Mouse (Mus musculus) regulatory T cell (primary cell): ENCODE measurements at regions not wholly inside any gene's neighbourhood (a gene's known extent, or its start where the extent isn't known, plus 50 kb on each side); places are given as distances from the start of the nearest gene placed in this dataset.

Source experiments
- in situ Hi-C: fragments of 300-600 bp; cut with MboI, MseI; formaldehyde crosslinking; loops from one replicate; pipeline ENCODE4 v1.15.1; 2025; ENCODE audit warnings: high pct_unique_total_duplicates

DNA sequence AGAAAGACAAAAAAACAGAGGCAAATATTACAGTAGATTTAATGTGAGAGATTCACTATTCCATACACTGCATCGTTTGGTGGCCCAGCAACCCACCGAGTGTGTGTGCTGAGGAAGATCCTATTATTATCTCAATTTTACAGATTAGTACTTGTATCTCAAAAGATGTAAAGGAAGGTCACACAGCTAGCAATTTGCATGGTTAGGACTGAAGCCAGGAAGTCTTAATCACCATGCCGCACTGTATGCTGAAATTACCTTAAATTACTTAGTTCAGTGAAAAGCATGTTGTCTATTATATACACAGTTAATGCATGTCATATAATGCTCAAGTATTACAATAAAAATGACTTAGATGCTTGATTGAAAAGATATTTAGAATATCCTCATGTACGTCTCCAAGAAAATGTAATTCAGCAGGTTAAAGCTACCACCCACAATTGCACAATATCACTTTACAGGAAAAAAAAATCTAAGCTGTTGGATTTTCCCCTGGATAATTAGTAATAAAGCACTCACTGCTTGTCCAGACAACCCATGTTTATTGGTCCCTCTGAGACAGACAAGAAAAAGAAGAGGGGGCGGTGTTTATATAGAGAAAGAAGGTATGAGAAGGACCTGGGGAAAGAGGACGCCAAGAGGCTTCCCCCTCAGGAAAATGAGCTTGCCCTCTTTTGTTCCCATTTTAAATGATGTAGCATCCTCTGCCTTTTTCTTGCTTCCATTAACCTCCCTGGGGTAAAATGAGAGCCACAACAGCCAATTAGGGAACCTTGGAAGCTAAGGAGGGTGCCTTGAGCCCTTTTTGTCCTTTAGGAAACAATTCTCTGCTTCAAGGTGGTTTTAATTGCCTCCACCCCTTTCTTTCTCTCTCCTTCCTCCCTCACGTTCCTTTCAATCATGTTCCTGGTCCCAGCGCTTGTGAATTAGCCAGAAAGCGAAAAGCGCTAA, 204.6 kb upstream of the Xrcc4 start:
- in situ Hi-C loops = no loop called here

DNA sequence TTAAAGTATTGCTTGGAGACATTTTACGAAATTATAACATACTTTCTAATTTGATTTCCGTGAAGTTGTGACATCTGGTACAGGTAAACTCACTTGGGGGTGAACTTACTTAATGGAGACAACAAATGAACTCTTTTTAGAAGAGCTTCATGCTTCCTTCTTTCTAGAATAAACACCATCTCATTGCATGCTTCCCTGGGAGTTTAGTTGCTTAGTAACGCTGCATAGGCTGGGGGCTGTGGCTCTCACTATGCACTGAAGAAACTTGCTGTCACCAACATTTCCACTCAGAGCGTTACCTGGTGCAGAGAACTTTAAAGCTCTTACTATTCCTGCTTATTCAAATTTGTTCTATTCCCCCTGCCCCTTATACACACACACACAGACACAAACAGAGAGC, 203.5 kb upstream of the Xrcc4 start:
- in situ Hi-C loops = no loop called here

DNA sequence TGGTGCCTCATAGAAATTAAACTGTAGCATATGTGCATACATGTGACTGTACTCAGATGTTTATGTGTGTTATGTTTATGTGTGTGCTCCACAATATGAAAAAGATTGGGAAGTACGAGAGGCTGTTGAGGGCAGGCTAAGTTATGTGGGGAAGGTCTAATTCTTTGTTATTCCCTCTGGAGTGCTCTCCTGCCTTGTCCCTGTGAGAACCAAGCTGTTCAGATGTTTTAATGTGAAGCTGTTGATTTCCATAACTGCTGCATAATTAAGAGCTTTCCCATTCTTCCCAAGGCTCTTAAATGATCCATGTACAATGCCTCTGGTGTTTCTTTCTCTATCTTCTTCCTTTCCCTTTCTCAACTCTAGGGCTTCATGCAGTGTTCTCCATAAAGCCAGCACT, 202.7 kb upstream of the Xrcc4 start:
- in situ Hi-C loops = no loop called here

DNA sequence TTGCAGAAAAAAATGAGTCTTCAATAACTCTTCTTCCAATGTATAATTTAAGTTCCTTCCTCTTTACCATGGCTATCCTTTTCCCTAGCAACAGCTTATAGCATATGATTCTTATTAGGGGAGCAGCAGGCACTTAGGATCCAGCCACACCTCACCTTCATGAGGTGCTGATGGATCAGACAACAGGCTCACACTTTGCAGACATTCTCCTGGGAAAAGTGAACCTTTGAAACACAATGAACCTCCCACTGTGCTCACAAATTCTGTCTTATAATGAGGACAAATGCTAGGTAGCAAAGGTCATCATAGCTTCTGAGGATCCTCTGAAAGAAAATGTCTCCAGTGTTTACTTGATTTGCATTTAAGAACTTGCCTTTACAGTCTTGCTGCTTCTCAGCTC, 191.6 kb upstream of the Xrcc4 start:
- in situ Hi-C loops = no loop called here

DNA sequence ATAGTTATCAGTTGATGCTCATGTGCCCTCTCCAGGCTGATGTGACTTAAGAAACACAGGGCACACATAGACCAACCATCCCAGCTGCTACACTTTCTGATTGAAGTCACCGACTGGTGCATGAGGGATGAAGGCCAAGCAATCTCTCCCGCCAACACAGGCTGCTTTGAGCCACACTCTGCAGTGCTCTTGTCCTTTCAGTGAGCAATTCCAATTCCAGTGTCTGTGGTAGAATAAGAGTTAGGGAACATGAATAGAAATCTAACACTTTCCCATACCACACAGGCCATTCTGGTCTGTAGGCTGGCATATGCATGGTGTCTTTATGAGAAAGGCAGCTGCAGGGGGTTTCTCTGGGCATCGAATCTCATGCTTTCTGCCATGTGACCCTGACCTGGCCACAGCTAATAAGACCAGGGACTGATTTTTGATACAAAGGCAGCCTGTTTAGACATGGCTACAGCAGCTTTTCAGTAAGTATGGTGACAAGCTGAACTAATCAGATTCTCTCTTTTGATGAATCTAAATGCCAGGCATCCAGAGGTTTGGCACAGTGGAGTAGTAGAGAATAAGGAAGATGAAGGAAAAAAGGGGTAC, 190.5 kb upstream of the Xrcc4 start:
- in situ Hi-C loops = no loop called here

DNA sequence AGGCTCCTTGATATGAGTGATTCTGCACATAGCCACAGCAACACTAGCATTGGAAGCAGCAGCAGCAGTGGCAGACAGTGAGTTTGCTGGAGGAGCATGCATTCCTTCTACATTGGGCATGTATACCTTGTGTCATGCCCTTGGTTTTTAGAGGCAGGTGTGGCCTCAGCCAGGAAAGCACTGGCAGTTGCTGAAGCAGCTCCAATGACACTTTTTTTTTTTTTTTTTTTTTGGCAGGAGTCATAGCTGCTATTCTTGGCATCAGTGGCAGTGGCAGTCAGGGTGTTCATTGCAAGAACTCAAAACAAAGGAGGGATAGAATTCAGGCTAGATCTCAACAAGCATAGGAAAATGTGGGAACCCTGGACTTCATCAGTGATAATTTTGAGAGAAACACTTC, 189.9 kb upstream of the Xrcc4 start:
- in situ Hi-C loops = no loop called here

DNA sequence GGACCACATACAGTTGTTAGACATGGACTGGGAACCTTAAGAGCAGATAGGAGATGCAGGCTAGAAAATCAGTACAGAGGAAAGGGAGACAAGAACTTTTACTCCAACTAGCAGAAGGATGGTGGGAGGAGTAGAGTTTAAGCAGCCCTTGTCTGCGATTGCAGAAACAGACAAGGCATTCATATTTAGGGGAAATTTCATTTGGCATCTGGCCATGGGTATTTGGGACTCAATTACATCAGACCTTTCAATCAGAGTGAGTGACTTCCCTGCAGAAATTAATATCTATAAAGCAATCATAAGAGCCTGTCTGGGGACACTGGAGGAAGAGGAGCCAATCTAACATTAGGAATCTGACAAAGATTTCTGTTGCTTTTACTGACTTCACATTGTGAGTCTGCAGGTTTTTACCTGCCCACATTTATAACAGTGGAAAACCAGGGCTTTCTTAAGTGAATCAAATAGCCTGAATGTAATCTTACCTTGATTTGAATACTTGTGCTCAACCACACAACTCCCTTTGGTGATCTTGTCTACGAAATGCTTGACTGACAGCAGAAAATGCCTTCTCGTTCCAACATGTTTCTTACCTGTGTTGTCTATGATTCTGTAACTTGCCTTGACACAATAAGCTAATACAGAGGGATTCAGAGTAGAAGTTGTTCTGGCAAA, 169.8 kb upstream of the Xrcc4 start:
- in situ Hi-C loops = no loop called here

DNA sequence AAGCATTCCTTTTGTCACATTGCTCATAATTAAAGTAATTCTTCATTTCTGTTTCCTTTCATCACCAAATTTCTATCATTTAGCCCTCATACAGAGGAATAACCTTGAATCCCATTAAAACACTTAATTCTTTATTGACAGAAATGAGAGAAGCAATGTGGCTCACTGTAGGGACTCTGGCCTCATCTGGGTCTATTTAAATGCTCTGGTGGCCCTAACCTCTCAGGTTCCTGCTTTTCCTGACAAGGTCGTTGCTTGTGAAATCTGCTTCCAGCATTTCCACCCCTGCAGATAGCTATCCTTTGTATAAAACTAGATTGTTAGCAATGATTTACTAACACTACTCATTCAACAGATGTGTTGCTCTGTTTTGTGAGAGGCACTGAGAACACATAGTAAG, 163.6 kb upstream of the Xrcc4 start:
- in situ Hi-C loops = no loop called here

DNA sequence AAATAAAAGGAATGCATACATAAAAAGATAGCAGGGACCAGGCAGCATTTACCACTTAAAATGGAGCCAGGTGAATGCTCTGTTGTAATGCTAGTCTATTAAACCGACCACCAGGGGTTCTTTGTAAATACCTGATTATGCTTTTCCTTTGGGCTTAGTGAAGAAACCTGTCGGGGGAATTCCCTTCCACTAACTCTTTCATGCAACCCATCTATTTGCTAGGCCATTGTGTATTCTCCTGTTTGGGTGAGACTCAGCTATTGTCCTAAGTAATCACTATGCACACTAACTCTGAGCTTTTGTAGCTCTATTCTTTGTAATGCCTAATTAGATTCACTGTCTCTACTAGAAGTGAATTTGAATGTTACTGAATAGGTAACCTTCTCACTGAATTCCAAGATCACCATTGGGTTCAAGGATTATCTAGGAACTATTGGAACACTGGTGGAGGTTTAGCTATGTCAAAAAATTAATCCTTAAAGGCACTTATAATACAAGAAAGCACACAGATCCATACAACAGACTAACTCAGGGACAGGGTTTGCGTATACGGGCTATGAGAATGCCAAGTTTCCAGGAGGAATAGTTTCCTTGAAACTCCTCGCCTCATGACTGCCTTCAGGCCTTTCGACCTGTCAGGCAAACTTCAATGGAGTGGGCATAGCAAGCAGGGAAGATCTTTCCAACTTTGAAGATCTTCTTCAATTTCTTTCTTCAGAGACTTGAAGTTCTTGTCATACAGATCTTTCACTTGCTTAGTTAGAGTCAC, 156.8 kb upstream of the Xrcc4 start:
- in situ Hi-C loops = no loop called here

DNA sequence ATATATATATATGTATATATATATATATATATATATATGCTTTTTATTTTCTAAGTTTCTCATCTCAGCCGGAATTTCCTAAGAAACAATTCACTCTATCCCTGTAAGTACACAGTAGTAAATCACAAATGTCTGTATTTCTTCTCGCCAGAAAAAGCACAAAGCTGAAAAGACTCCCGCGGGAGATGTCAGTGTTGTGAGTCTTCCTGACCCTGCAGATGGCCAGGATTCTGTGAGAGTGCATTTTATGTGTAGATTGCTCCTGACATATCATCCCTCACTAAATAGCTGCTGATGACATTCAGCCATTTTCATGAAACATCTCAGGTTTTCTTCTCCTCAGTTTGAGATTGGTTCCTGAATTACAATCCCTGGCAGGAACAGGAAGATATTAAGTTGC, 148.9 kb upstream of the Xrcc4 start:
- in situ Hi-C loops = no loop called here

DNA sequence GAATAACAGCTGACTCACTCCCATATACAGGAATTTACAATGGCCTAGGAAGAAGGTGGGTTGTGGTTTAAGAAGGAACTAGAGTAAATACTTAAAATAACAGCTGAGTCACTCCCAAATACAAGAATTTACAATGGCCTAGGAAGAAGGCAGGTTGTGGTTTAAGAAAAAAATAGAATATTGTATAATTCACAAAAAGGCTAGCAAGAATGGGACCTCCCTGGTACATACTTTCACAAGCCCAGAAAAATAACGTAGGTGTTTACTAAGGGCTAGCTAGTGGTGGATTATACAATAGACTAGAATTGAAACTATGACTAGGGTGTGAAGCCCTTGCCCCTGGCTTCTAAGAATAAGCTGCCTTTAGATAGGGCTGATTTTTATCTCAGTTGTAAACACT, 144.6 kb upstream of the Xrcc4 start:
- in situ Hi-C loops = no loop called here

DNA sequence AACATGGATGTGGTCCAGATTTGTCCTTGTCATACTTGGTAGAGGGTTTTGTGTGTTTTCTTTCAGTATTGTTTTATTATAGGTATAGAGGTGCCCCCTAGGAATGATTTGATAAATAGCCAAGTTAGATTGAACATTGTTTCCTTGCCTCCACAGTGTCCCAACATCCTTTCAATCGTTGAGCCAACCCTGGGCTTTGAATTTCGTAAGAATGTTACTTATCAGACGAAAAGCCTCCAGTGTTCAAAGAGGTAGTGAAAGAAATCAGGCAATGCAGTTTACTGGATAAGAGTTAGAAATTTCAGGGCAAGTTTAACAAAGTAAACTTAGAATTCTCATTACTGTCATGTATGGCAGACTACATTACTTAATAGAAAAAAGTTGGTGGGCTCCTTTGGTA, 144.2 kb upstream of the Xrcc4 start:
- in situ Hi-C loops = no loop called here

DNA sequence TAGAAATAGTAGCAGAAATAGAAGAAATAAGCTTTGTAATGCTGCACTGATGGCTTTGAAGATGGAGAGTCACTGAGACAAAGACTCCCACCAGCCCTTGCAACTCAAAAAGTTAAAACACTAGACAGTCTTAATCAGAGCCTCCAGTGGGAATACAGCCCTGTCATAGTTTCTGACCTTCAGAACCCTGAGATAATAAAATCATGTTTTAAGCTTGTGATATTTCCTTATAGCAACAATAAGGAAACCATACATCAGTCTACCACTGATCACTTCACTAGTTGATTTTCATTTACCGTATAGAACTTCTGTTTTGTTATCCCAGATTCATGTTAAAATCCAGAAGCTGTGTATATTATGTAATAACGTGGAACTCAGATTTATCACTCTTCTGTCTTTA, 139.7 kb upstream of the Xrcc4 start:
- in situ Hi-C loops = no loop called here

DNA sequence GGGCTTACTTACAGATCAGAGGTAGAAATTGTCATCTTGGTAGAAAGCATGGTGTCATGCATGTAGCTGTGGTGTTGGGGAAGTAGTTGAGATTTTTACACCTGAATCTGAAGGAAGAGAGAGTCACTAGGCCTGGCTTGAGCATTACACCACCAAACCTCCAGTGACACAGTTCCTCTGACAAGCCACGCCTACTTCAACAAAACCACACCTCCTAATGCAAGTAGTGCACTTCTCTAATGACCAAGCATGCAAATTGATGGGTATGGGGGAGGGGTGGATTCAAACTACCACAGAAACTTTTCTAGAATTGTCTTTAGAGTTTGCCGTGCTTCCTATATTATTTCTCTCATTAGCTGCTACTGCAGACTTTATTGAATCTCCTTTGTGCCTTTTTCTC, 136.8 kb upstream of the Xrcc4 start:
- in situ Hi-C loops = no loop called here

DNA sequence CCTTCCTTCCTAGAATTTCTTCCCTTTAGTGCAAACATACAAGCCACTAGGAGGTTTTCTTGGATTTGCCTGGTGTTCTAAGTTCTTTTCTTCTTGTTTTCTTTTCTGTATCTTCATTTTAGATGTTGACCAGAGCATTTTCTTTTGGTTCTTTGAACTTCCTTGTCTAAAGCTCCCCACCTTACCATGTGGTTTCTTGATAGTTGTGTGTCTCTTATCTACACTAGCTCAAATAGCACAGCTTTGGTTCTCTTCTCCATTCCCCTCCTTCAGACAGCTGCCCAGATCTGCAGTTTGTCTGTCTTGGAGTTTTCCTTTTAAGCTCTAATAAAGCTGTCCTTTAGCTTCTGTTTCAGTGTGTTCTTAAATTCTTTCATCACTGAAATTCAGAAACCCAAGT, 123.0 kb upstream of the Xrcc4 start:
- in situ Hi-C loops = no loop called here

DNA sequence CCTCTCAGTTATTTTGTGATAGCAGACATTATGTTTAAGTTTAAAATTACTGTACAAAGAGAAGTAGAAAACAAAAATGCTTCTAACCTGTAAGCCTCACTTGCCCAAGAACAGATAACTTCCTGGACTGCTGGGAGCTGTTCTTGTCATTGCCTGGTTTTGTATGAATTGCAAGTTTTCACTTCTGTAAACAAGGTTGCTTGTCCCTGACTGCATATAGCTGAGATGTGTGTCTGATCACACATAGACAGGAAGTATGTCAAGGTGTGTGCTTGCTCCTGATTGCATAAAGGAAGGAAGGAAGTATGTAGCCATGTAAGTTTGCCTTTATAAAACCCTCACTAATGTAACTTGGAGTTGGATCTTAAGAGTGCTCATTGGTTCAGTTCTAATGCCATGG, 118.5 kb upstream of the Xrcc4 start:
- in situ Hi-C loops = no loop called here
